Mouse (Mus musculus) hindlimb bud, embryonic 11.5 days (tissue): Measurements from ENCODE around the gene Gm382.

ENCODE experiments used
- DNase-seq: peaks from one replicate; pipeline ENCODE4 v3.0.0-alpha.2; 2012; ENCODE audit warnings: low read depth, low spot score; ENCODE audit errors: extremely low spot score

The Gm382 gene

DNA sequence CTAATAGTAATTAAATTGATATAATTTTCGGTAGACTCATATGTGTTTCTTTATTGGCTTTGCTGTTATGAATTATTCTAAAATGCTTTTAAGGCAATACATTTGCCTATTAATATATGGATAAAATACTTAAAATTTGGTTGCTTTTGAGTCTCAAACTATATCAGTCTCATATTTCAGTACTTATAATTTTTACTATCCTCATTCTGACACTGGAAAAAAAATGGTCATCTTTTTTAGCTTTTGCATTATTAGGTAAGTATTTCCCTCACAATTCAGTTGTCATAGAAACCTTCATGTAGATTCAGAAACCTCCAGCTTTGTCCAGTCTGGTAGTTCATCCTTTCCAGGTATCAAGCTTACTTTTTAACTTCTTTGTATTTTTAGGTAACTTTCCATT is at the start of gene Gm382:
Gm382 (plus strand) TSS at position 301 of the 400 bp plus-strand sequence.
- DNase-seq = no peak

DNA sequence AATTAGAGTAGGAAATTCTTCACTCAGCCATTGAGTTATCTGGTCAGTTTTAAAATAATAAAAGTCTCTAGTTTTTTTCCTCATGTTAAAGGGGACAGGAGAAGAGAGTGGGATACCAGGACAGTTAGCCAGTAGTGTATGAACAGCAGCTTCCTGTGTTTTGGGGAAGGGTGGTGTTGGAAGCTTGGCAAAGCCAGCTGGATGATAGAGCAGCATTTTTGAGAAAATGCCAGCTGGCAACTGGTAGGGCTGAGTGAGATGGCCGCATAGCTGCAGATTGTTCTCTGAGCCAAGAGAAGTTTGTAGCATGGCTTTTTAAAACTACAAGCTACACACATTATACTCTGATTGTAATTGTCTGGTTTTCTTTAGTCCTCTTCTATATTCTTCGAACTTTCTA is 30.4 kb downstream of the Gm382 start:
- DNase-seq = no peak

DNA sequence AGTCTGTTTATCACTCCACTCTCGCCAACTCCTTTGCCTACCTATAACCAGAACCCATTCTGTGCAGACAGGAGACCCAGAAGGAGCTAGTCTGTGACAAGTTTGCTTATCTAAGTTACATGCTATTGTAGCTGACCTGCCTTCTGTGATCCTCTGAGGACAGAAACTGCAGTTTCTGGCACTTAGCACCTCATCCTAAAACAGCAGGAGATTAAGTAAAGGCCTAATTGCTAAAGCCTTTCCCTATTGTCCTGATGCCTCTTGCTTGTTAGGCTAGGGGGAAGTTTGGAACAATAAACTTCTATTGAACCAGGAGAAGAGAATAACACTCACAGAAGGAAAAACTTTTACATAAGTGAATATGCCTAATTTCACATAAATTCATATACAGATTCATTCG is 51.5 kb downstream of the Gm382 start:
- DNase-seq = no peak

DNA sequence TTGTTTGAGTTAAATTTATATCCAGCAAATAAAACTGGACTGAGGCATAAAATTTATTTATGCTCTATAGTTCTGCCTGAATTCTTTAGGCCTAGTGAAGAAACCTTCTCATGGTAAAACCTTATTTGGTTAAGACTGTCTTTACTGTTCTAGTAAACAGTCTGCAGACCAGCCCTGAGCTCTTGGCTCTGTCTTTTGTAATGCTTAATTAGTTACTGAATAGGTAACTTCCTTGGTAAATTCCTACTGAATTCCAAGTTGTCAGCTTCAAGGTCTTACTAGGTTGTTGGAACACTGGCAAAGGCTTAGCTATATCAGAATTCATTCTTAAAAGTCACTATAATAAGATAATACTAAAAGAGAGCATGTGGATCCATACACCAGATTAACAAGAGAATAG is 53.3 kb downstream of the Gm382 start:
- DNase-seq = no peak

DNA sequence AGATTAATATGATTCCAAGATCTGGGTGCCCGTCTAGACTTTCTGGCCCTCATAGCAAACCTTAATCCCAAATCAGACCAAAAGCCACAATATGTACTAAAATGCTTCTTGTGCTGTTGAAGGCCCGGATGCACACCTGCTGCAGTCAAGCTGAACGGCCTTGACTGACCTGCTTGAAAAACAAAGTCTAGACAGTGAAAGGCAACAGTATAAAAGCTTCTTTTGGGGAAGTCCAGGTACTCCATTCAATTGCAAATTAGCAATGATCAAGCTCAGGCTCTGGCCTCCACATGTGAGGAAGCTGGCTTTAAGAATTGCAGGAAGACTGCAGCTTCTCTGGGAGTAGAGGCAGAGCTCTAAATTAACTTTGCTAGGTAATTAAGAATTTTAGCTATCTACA is 54.2 kb downstream of the Gm382 start:
- DNase-seq = no peak

DNA sequence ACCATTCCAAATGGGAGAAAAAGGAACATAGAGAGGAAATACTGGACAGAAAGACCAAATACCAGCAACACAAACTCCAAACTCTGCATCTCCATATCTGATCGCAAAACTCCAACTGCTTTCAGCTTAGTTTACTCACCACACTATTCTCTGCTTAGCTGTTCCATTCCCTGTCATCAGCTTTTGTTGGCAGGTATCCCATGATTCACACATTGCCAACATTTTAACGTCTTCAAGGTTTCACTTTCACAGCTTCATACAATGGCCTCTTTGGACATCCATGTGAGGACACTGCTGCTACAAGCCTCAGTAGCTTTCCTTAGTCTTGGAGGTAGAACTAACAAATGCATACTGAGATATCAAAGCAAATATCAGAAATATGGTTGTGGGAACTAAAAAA is 64.6 kb downstream of the Gm382 start:
- DNase-seq = no peak
